In the genomic region with DNA sequence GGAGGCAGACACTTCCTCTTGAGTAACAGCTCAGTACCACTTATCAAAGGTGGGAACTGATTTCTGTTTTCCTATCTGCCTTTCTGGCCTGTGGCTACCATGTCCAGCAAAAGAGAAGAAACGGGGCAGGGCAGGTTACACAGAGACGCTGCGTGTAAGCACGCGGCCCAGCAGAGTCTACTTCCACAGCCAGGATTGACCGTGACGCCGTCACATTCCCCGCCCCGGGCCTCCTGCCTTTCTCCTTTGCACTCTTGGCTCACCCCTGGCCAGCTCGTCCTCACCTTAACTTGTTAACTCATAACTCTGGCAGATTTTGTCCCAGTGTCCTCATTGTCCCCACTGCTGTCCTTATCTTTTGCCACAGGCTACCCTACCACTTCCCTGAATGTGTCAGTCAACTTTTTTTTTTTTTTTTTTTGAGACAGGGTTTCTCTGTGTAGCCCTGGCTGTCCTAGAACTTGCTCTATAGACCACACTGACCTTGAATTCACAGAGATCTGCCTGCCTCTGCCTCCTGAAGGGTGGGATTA, we compare ENCODE assay signal across 23 mouse cellular contexts.
DNase-seq lines count a peak whose midpoint lies in the region; ATAC-seq and TF ChIP-seq lines count a peak whose summit lies in the region.
"Had no signal": no experiment of that assay in that cellular context is flagged by ENCODE, and none has a peak within 500 bp of the region (broad histone marks: within the 10 kb centered on the region; RNA-seq: fewer than 3 reads in every experiment).

No protein-coding gene starts in this region.

- no peak overlapping the region for H3K4me3 ChIP-seq in forebrain, embryonic 13.5 days
- no peak overlapping the region for H3K4me3 ChIP-seq in forebrain, embryonic 12.5 days (replicated peaks)
- no peak overlapping the region for H3K4me3 ChIP-seq in hindbrain, embryonic 15.5 days
- H3K4me3 ChIP-seq in hindbrain, embryonic 12.5 days = no peak overlapping the region
- no peak overlapping the region for H3K4me3 ChIP-seq in MEL (ENCODE audit: control insufficient read depth in 1 of 2, insufficient read depth in 1 of 2, low read depth in 2 of 2, low read length in 2 of 2)
- no peak overlapping the region for H3K4me3 ChIP-seq in midbrain, embryonic 16.5 days (ENCODE audit: low read depth, low read length)
- H3K4me3 ChIP-seq in lung, postnatal 0 days (ENCODE audit: low read depth, low read length) = no peak overlapping the region
- H3K4me3 ChIP-seq: embryonic facial prominence, embryonic 13.5 days; heart, embryonic 12.5 days; limb, embryonic 13.5 days; liver, embryonic 13.5 days had no signal

- TF ChIP-seq CTCF in MEL (IDR thresholded peaks at IDR 0.05 in 2 of 3, conservative IDR thresholded peaks at IDR 0.05 in 1 of 3; ENCODE audit: control insufficient read depth in 1 of 3, insufficient read depth in 1 of 3, low read depth in 2 of 3, low read length in 3 of 3, poor library complexity in 1 of 3, severe bottlenecking in 1 of 3) = no peak
- TF ChIP-seq CTCF in lung, postnatal 0 days (IDR thresholded peaks at IDR 0.05) = no peak

- DNase-seq in MEL (ENCODE audit: low read depth, low spot score) = peak; percentile 25
- no peak for DNase-seq in lung, postnatal 0 days (ENCODE audit: low spot score)
- DNase-seq: adrenal gland, postnatal 14 days; cerebellum, adult 8-10 months; cerebellum, postnatal 36 days; embryo, embryonic 11 days; heart, postnatal 10 days; kidney, adult 18-20 months; kidney, postnatal 4 days; liver, embryonic 13.5 days; lung, embryonic 14.5 days; lung, postnatal 4 days; thymus, adult 18-20 months; thymus, postnatal 36 days had no signal

- TF ChIP-seq EP300 in MEL (IDR thresholded peaks at IDR 0.05; ENCODE audit: low read depth in 1 of 2, low read length in 2 of 2) = no peak
- TF ChIP-seq EP300 in lung, postnatal 0 days (IDR thresholded peaks at IDR 0.05) = no peak

- no peaks in the 10 kb centered on the region for H3K9me3 ChIP-seq in forebrain, embryonic 13.5 days (replicated peaks)
- H3K9me3 ChIP-seq in forebrain, embryonic 12.5 days = no peaks in the 10 kb centered on the region
- H3K9me3 ChIP-seq in hindbrain, embryonic 15.5 days = no peaks in the 10 kb centered on the region
- no peaks in the 10 kb centered on the region for H3K9me3 ChIP-seq in hindbrain, embryonic 12.5 days (replicated peaks)
- no peaks in the 10 kb centered on the region for H3K9me3 ChIP-seq in MEL (replicated peaks; ENCODE audit: insufficient read depth, low read length)
- H3K9me3 ChIP-seq in midbrain, embryonic 16.5 days (replicated peaks; ENCODE audit: control insufficient read depth, low read length, poor library complexity, severe bottlenecking) = no peaks in the 10 kb centered on the region
- H3K9me3 ChIP-seq in lung, postnatal 0 days (ENCODE audit: low read length) = no peaks in the 10 kb centered on the region
- H3K9me3 ChIP-seq: embryonic facial prominence, embryonic 13.5 days; heart, embryonic 12.5 days; limb, embryonic 13.5 days; liver, embryonic 13.5 days had no signal

- H3K9ac ChIP-seq in forebrain, embryonic 13.5 days = no peak overlapping the region
- H3K9ac ChIP-seq in forebrain, embryonic 12.5 days = no peak overlapping the region
- H3K9ac ChIP-seq in hindbrain, embryonic 15.5 days = no peak overlapping the region
- H3K9ac ChIP-seq in hindbrain, embryonic 12.5 days = no peak overlapping the region
- no peak overlapping the region for H3K9ac ChIP-seq in MEL (ENCODE audit: control insufficient read depth, low read depth, low read length, poor library complexity, severe bottlenecking)
- no peak overlapping the region for H3K9ac ChIP-seq in midbrain, embryonic 16.5 days (ENCODE audit: low read depth, low read length)
- no peak overlapping the region for H3K9ac ChIP-seq in lung, postnatal 0 days (replicated peaks; ENCODE audit: low read depth)
- H3K9ac ChIP-seq: embryonic facial prominence, embryonic 13.5 days; heart, embryonic 12.5 days; limb, embryonic 13.5 days; liver, embryonic 13.5 days; lung, embryonic 14.5 days had no signal

- 98% methylated on average over 11 of the region's 11 CpGs for WGBS in forebrain, embryonic 13.5 days
- WGBS in forebrain, embryonic 12.5 days = 98% methylated on average over 11 of the region's 11 CpGs
- 97% methylated on average over 11 of the region's 11 CpGs for WGBS in hindbrain, embryonic 15.5 days
- 98% methylated on average over 11 of the region's 11 CpGs for WGBS in hindbrain, embryonic 12.5 days
- WGBS in midbrain, embryonic 16.5 days = 96% methylated on average over 11 of the region's 11 CpGs
- WGBS in lung, postnatal 0 days = 95% methylated on average over 11 of the region's 11 CpGs

- H3K36me3 ChIP-seq in forebrain, embryonic 13.5 days (ENCODE audit: poor library complexity, severe bottlenecking) = peaks cover 48% of the 10 kb centered on the region
- H3K36me3 ChIP-seq in forebrain, embryonic 12.5 days (replicated peaks) = peaks cover 36% of the 10 kb centered on the region
- H3K36me3 ChIP-seq in hindbrain, embryonic 15.5 days = peaks cover 31% of the 10 kb centered on the region
- H3K36me3 ChIP-seq in hindbrain, embryonic 12.5 days = peaks cover 19% of the 10 kb centered on the region
- peaks cover 0 to 26% of the 10 kb centered on the region in 2 experiments; a peak in 3 of 4 replicates for H3K36me3 ChIP-seq in MEL (ENCODE audit: control insufficient read depth in 1 of 2, insufficient read depth in 2 of 2, low read length in 2 of 2)
- H3K36me3 ChIP-seq in midbrain, embryonic 16.5 days (ENCODE audit: control insufficient read depth, insufficient read depth, low read length) = peaks cover 12% of the 10 kb centered on the region
- peaks cover 51% of the 10 kb centered on the region for H3K36me3 ChIP-seq in lung, postnatal 0 days (ENCODE audit: insufficient read depth, low read length)
- H3K36me3 ChIP-seq: liver, embryonic 13.5 days had no signal

- TF ChIP-seq POLR2A in MEL (IDR thresholded peaks at IDR 0.05; ENCODE audit: control insufficient read depth in 1 of 2, insufficient read depth in 1 of 2, low read depth in 1 of 2, low read length in 2 of 2, poor library complexity in 1 of 2) = no peak

- no peaks in the 10 kb centered on the region for H3K27me3 ChIP-seq in forebrain, embryonic 13.5 days
- no peaks in the 10 kb centered on the region for H3K27me3 ChIP-seq in forebrain, embryonic 12.5 days
- no peaks in the 10 kb centered on the region for H3K27me3 ChIP-seq in hindbrain, embryonic 15.5 days
- H3K27me3 ChIP-seq in hindbrain, embryonic 12.5 days = no peaks in the 10 kb centered on the region
- H3K27me3 ChIP-seq in MEL (ENCODE audit: control insufficient read depth in 1 of 2, insufficient read depth in 2 of 2, low read length in 2 of 2) = no peaks in the 10 kb centered on the region
- no peaks in the 10 kb centered on the region for H3K27me3 ChIP-seq in midbrain, embryonic 16.5 days (ENCODE audit: control insufficient read depth, insufficient read depth, low read depth, low read length)
- no peaks in the 10 kb centered on the region for H3K27me3 ChIP-seq in lung, postnatal 0 days (replicated peaks; ENCODE audit: insufficient read depth, low read length)
- H3K27me3 ChIP-seq: embryonic facial prominence, embryonic 13.5 days; heart, embryonic 12.5 days; limb, embryonic 13.5 days; liver, embryonic 13.5 days had no signal

- no peak for ATAC-seq in forebrain, embryonic 13.5 days
- ATAC-seq in forebrain, embryonic 12.5 days (ENCODE audit: low FRiP score) = no peak
- ATAC-seq in hindbrain, embryonic 15.5 days (ENCODE audit: low FRiP score, low read depth) = no peak
- ATAC-seq in hindbrain, embryonic 12.5 days (ENCODE audit: low FRiP score) = no peak
- no peak for ATAC-seq in midbrain, embryonic 16.5 days
- no peak for ATAC-seq in lung, postnatal 0 days
- ATAC-seq: inflammation-experienced regulatory T-cells, adult 6 months had no signal

- no peak overlapping the region for H3K4me2 ChIP-seq in forebrain, embryonic 13.5 days
- H3K4me2 ChIP-seq in forebrain, embryonic 12.5 days = no peak overlapping the region
- H3K4me2 ChIP-seq in hindbrain, embryonic 15.5 days = no peak overlapping the region
- no peak overlapping the region for H3K4me2 ChIP-seq in hindbrain, embryonic 12.5 days (replicated peaks)
- no peak overlapping the region for H3K4me2 ChIP-seq in midbrain, embryonic 16.5 days (ENCODE audit: low read length)
- H3K4me2 ChIP-seq in lung, postnatal 0 days (replicated peaks; ENCODE audit: low read depth, low read length) = no peak overlapping the region
- H3K4me2 ChIP-seq: embryonic facial prominence, embryonic 13.5 days; heart, embryonic 12.5 days; limb, embryonic 13.5 days; liver, embryonic 13.5 days; lung, embryonic 14.5 days had no signal

- no peak for TF ChIP-seq RAD21 in MEL (IDR thresholded peaks at IDR 0.05; ENCODE audit: low read depth, low read length)

- H3K27ac ChIP-seq in forebrain, embryonic 13.5 days = peak overlapping the region; percentile 97
- H3K27ac ChIP-seq in forebrain, embryonic 12.5 days = no peak overlapping the region
- H3K27ac ChIP-seq in hindbrain, embryonic 15.5 days (replicated peaks) = peak overlapping the region; percentile 96
- H3K27ac ChIP-seq in hindbrain, embryonic 12.5 days = no peak overlapping the region
- no peak overlapping the region for H3K27ac ChIP-seq in MEL (ENCODE audit: control insufficient read depth, low read depth, low read length)
- peak overlapping the region; percentile 99 for H3K27ac ChIP-seq in midbrain, embryonic 16.5 days (ENCODE audit: low read length)
- H3K27ac ChIP-seq in lung, postnatal 0 days (ENCODE audit: low read length) = no peak overlapping the region
- H3K27ac ChIP-seq: limb, embryonic 13.5 days; liver, embryonic 13.5 days had no signal

- peaks cover 36% of the 10 kb centered on the region for H3K4me1 ChIP-seq in forebrain, embryonic 13.5 days
- H3K4me1 ChIP-seq in forebrain, embryonic 12.5 days = peaks cover 33% of the 10 kb centered on the region
- H3K4me1 ChIP-seq in hindbrain, embryonic 15.5 days (replicated peaks) = peaks cover 32% of the 10 kb centered on the region
- peaks cover 28% of the 10 kb centered on the region for H3K4me1 ChIP-seq in hindbrain, embryonic 12.5 days
- peaks cover 5 to 13% of the 10 kb centered on the region in 2 experiments for H3K4me1 ChIP-seq in MEL (ENCODE audit: control insufficient read depth in 1 of 2, insufficient read depth in 2 of 2, low read length in 2 of 2)
- H3K4me1 ChIP-seq in midbrain, embryonic 16.5 days (ENCODE audit: control insufficient read depth, insufficient read depth, low read length) = peaks cover 36% of the 10 kb centered on the region
- H3K4me1 ChIP-seq in lung, postnatal 0 days (ENCODE audit: insufficient read depth, low read depth, low read length) = no peaks in the 10 kb centered on the region
- H3K4me1 ChIP-seq: liver, embryonic 13.5 days had no signal

- no peaks in the 10 kb centered on the region; the same call in 1 of the 2 replicates for H3K79me2 ChIP-seq in MEL (ENCODE audit: control insufficient read depth, insufficient read depth, low read length, poor library complexity)

TF ChIP-seq in MEL, 35 proteins besides CTCF, POLR2A, EP300 and RAD21 (continues in another document):
- peak; percentile 21; the same call in 1 of the 2 replicates for TF ChIP-seq TAL1 (IDR thresholded peaks at IDR 0.05; ENCODE audit: low read length)
- no peak for TF ChIP-seq NELFE (IDR thresholded peaks at IDR 0.05; ENCODE audit: low read depth, low read length)
- TF ChIP-seq ZNF384 (IDR thresholded peaks at IDR 0.05; ENCODE audit: low read depth, low read length) = peak; percentile 80
- no peak for TF ChIP-seq CHD1 (IDR thresholded peaks at IDR 0.05; ENCODE audit: low read depth, low read length)
- peak; percentile 32; the same call in 1 of the 2 replicates for TF ChIP-seq RCOR1 (IDR thresholded peaks at IDR 0.05; ENCODE audit: low read depth, low read length)

Comparison
In these comparisons a context has a peak if more than half of its experiments do, and no peak if none do; other contexts are left out.
1. H3K27ac ChIP-seq: peak in forebrain, embryonic 13.5 days (single experiment), hindbrain, embryonic 15.5 days (single experiment) and midbrain, embryonic 16.5 days (single experiment); none in forebrain, embryonic 12.5 days (single experiment), hindbrain, embryonic 12.5 days (single experiment), MEL (single experiment) and lung, postnatal 0 days (single experiment).